Mouse (Mus musculus): ENCODE data around the gene Fgf10. TPM values are rescaled to one million over a fixed set of nuclear protein-coding genes. Genes with fewer than 3 reads are reported as not detected.

Gene Fgf10
- polyA plus RNA-seq, 1 experiment from 2014 or later = 4.3 TPM

DNA sequence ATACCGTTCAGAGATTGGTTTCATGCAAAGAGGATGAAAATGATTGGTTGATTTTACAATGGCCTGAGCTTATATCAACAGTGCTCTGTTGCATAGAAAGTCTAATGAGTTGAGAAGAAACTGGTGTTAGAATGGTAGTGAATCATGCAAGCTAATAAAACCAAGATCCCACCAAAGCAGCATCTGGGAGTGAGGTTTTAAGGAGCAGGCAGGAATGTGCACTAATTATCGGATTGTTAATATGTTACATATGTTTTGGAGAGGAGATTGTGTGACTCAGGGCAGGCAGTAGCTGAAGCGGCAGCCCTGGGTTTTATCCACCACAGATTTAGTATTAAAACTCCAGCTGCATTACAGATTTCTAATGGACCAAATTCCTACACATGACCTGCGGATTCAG is 76.8 kb downstream of the Fgf10 start:
- H3K27me3 ChIP-seq (ENCODE audit: insufficient read depth, low read length) = no peaks in the 10 kb centered on the region
- H3K4me3 ChIP-seq (ENCODE audit: low read length) = no peak overlapping the region
- H3K4me2 ChIP-seq (replicated peaks; ENCODE audit: low read depth, low read length) = no peak overlapping the region
- peak; percentile 31; the same call in 1 of the 2 replicates for ATAC-seq (ENCODE audit: low FRiP score, low TSS enrichment)
- no peaks in the 10 kb centered on the region for H3K36me3 ChIP-seq (ENCODE audit: insufficient read depth, low read length)
- H3K27ac ChIP-seq (ENCODE audit: low read length) = no peak overlapping the region
- WGBS = 55% methylated on average over 4 of the region's 4 CpGs
- no peaks in the 10 kb centered on the region for H3K4me1 ChIP-seq (ENCODE audit: insufficient read depth, low read length)
- H3K9me3 ChIP-seq (ENCODE audit: low read length) = no peaks in the 10 kb centered on the region
- H3K9ac ChIP-seq (replicated peaks; ENCODE audit: low read length) = no peak overlapping the region

DNA sequence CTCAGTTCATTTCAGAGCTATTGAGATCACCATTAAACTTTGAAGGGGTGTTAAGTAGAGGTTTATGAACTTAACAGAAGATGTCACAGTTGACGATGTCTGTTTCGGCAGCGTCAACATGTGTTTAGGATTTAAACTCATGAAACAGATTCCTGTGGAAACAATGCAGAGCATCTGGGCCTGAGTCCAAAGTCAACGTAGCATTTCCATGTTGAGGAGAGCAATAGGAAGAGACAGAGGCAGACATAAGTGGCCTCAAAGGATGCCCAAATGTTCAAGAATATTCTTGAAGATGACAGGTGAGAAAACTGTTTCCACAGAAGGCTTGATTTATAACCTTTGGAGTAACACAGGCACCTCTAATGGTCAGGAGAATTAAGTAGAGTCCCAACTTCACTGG is 84.4 kb downstream of the Fgf10 start:
- H3K9me3 ChIP-seq (ENCODE audit: low read length) = no peaks in the 10 kb centered on the region
- H3K27ac ChIP-seq (ENCODE audit: low read length) = no peak overlapping the region
- WGBS = 62% methylated on average over 4 of the region's 4 CpGs

DNA sequence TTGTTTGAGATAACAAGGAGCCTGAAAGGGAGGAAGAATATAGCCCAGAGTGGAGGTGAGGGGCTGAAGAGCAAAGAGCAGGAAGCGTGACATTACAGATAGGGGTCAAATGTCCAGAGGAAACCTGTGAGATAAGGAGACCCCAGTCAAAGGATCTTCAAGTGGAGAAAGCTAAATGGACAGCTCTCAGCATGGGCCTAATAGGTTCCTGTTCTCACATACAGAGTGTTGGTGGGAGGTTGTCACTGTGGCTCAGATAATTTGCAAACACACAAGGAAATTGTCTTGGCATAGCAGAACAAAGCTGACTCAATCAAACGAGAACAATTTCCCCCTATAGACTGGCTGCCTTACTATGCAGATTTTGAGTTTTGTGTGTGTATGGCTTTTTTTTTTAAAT is 89.4 kb downstream of the Fgf10 start:
- Histone ChIP-seq H3K36me3 (ENCODE audit: insufficient read depth, low read length) (no peaks in the 10 kb centered on the region), H3K9me3 (ENCODE audit: low read length) (no peaks in the 10 kb centered on the region), H3K4me1 (ENCODE audit: insufficient read depth, low read length) (no peaks in the 10 kb centered on the region), H3K27ac (ENCODE audit: low read length) (no peak overlapping the region), H3K27me3 (ENCODE audit: insufficient read depth, low read length) (no peaks in the 10 kb centered on the region), H3K9ac (replicated peaks; ENCODE audit: low read length) (no peak overlapping the region), H3K4me2 (replicated peaks; ENCODE audit: low read depth, low read length) (no peak overlapping the region), H3K4me3 (ENCODE audit: low read length) (no peak overlapping the region)
- WGBS = 25% methylated on average over 2 of the region's 2 CpGs
- ATAC-seq (ENCODE audit: low FRiP score, low TSS enrichment) = no peak

More for the DNA sequence above, 84.4 kb downstream of the Fgf10 start:
- Histone ChIP-seq H3K4me2 (replicated peaks; ENCODE audit: low read depth, low read length) (no peak overlapping the region), H3K4me3 (ENCODE audit: low read length) (no peak overlapping the region), H3K4me1 (ENCODE audit: insufficient read depth, low read length) (no peaks in the 10 kb centered on the region), H3K27me3 (ENCODE audit: insufficient read depth, low read length) (no peaks in the 10 kb centered on the region), H3K9ac (replicated peaks; ENCODE audit: low read length) (no peak overlapping the region), H3K36me3 (ENCODE audit: insufficient read depth, low read length) (no peaks in the 10 kb centered on the region)
- ATAC-seq (ENCODE audit: low FRiP score, low TSS enrichment) = no peak

DNA sequence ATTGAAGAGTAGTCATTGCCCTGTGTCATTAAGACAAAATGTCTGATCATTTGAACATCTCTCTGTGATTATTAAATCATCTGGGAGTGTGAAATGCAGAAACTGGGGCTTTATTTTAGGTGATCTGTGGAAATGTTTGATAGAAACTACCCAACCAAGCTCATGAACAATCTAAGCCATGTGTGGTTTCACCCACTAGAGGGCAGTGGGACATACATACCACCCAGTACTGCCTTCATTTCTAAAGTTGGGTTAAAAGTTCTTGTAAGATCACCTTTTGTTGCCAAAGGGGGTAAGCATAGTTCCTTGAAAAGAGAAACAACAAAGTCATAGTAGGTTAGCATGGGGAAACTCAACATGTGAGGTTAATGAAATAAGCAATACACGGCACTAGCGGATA is 93.4 kb downstream of the Fgf10 start:
- no peaks in the 10 kb centered on the region for H3K36me3 ChIP-seq (ENCODE audit: insufficient read depth, low read length)
- no peak overlapping the region for H3K9ac ChIP-seq (replicated peaks; ENCODE audit: low read length)
- no peaks in the 10 kb centered on the region for H3K27me3 ChIP-seq (ENCODE audit: insufficient read depth, low read length)
- H3K4me3 ChIP-seq (ENCODE audit: low read length) = no peak overlapping the region
- H3K27ac ChIP-seq (ENCODE audit: low read length) = no peak overlapping the region
- no peak for ATAC-seq (ENCODE audit: low FRiP score, low TSS enrichment)
- H3K4me2 ChIP-seq (replicated peaks; ENCODE audit: low read depth, low read length) = no peak overlapping the region
- 100% methylated on average over 2 of the region's 2 CpGs for WGBS
- no peaks in the 10 kb centered on the region for H3K9me3 ChIP-seq (ENCODE audit: low read length)
- no peaks in the 10 kb centered on the region for H3K4me1 ChIP-seq (ENCODE audit: insufficient read depth, low read length)

DNA sequence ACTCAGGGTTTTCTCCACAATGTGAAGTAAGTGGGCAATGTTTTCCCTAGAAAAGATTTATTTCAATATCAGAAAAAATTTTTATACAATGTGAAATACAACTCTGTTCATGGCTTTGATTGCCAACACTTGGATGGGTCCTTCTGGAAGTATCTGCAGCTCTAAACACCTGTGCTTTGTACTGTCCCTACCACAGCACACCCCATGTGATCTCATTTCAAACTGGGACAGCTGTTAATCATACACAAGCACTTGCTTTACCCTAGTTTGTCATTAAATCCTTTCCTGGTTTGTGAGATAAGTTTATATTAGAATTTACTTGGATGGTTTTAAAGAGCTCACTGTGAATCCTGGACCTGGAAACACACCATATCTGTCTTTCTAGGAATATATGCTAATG is 102.6 kb downstream of the Fgf10 start:
- peak; percentile 77; the same call in 1 of the 2 replicates for ATAC-seq (ENCODE audit: low FRiP score, low TSS enrichment)
- H3K4me3 ChIP-seq (ENCODE audit: low read length) = no peak overlapping the region
- H3K4me1 ChIP-seq (ENCODE audit: insufficient read depth, low read length) = no peaks in the 10 kb centered on the region
- H3K36me3 ChIP-seq (ENCODE audit: insufficient read depth, low read length) = no peaks in the 10 kb centered on the region
- no peaks in the 10 kb centered on the region for H3K27me3 ChIP-seq (ENCODE audit: insufficient read depth, low read length)
- no peak overlapping the region for H3K27ac ChIP-seq (ENCODE audit: low read length)
- no peaks in the 10 kb centered on the region for H3K9me3 ChIP-seq (ENCODE audit: low read length)
- H3K4me2 ChIP-seq (replicated peaks; ENCODE audit: low read depth, low read length) = no peak overlapping the region
- H3K9ac ChIP-seq (replicated peaks; ENCODE audit: low read length) = no peak overlapping the region

DNA sequence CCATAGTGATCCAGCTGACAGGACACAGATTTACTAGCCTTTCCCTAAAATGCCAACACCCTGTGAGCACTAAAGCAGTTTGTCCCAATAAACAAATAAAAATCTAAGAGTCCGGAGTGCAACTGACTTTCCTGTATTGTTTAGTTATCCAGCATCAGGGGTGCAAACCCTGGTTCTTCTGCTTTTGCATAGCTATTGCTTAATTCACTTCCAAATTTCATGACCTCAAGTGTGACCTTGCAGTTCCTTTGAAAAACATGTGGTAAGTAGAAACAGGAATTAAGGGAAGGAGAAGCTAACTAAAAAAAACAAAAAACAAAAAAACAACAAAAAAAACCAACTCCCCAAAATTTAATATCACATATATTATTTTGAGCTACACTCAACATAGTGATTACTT is 105.6 kb downstream of the Fgf10 start:
- Histone ChIP-seq H3K4me3 (ENCODE audit: low read length) (no peak overlapping the region), H3K4me2 (replicated peaks; ENCODE audit: low read depth, low read length) (no peak overlapping the region), H3K27ac (ENCODE audit: low read length) (no peak overlapping the region), H3K27me3 (ENCODE audit: insufficient read depth, low read length) (no peaks in the 10 kb centered on the region), H3K36me3 (ENCODE audit: insufficient read depth, low read length) (no peaks in the 10 kb centered on the region), H3K4me1 (ENCODE audit: insufficient read depth, low read length) (no peaks in the 10 kb centered on the region), H3K9ac (replicated peaks; ENCODE audit: low read length) (no peak overlapping the region), H3K9me3 (ENCODE audit: low read length) (no peaks in the 10 kb centered on the region)
- no peak for ATAC-seq (ENCODE audit: low FRiP score, low TSS enrichment)
- WGBS = 51% methylated on average over 1 of the region's 1 CpGs

DNA sequence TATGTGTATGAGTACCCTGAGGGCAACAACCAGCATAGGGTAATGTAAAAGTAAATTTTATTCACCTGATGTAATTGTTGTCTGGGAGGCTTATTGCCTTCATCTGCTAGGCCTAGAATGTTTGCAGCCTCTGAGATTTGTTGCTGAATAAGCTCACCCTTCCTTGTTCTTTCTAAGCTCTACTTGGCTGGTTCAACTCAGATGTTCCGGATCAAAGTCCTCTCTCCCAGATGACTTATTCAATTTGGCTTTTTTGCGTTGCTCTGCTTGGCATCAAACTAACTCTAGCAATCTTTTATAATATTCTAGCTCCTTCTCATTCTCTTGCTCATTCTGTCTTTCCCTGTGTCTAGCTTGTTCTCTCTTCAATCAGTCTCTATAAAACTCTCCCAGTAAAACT is 109.6 kb downstream of the Fgf10 start:
- no peak overlapping the region for H3K9ac ChIP-seq (replicated peaks; ENCODE audit: low read length)
- no peaks in the 10 kb centered on the region for H3K4me1 ChIP-seq (ENCODE audit: insufficient read depth, low read length)
- no peaks in the 10 kb centered on the region for H3K9me3 ChIP-seq (ENCODE audit: low read length)
- no peaks in the 10 kb centered on the region for H3K27me3 ChIP-seq (ENCODE audit: insufficient read depth, low read length)
- WGBS = 91% methylated on average over 2 of the region's 2 CpGs
- no peak overlapping the region for H3K4me2 ChIP-seq (replicated peaks; ENCODE audit: low read depth, low read length)
- H3K27ac ChIP-seq (ENCODE audit: low read length) = no peak overlapping the region
- ATAC-seq (ENCODE audit: low FRiP score, low TSS enrichment) = no peak
- no peaks in the 10 kb centered on the region for H3K36me3 ChIP-seq (ENCODE audit: insufficient read depth, low read length)
- no peak overlapping the region for H3K4me3 ChIP-seq (ENCODE audit: low read length)

DNA sequence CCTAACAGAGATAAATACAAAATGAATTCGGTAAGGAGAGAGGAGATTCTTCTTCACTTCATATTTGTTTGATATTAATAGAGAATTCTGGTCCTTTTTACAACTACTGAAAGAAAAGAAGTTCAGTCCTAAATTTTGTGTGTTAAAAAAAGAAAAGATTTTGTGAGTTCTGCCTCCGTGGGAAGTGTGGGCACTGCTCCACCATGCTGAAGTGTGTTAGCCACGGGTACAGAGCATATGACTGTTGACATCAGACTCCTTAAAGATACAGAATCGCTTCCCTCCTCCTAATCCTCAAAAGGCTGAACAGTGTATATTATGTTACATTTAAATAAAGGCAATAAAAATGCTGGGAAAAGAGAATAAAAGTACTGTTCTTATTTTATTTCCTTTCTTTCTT is 122.2 kb downstream of the Fgf10 start:
- H3K9me3 ChIP-seq (ENCODE audit: low read length) = no peaks in the 10 kb centered on the region

DNA sequence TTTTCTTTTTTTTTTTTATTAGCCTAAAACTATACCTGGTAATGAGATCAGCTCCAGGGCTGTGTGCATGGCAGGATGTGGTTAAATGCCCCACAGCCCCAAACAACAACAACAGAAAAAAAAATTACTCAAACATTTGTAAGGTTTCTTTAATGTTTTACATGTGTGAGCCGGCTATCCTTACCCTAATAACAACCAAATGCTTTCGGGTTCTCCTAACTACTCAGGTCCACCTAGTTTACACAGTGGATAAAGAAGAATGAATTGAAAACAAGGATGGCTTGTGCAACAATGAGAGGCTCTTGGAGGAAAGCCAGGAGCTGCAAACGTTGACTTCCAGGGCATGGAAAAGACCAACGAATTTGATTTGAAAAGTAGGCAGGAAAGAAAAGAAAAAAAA is 122.6 kb downstream of the Fgf10 start:
- ATAC-seq (ENCODE audit: low FRiP score, low TSS enrichment) = no peak
- Histone ChIP-seq H3K36me3 (ENCODE audit: insufficient read depth, low read length) (no peaks in the 10 kb centered on the region), H3K9me3 (ENCODE audit: low read length) (no peaks in the 10 kb centered on the region), H3K4me2 (replicated peaks; ENCODE audit: low read depth, low read length) (no peak overlapping the region), H3K27ac (ENCODE audit: low read length) (no peak overlapping the region), H3K27me3 (ENCODE audit: insufficient read depth, low read length) (no peaks in the 10 kb centered on the region), H3K9ac (replicated peaks; ENCODE audit: low read length) (no peak overlapping the region), H3K4me1 (ENCODE audit: insufficient read depth, low read length) (no peaks in the 10 kb centered on the region), H3K4me3 (ENCODE audit: low read length) (no peak overlapping the region)
- WGBS = 52% methylated on average over 4 of the region's 4 CpGs

More for the DNA sequence above, 122.2 kb downstream of the Fgf10 start:
- ATAC-seq (ENCODE audit: low FRiP score, low TSS enrichment) = no peak
- WGBS = 62% methylated on average over 4 of the region's 4 CpGs
- Histone ChIP-seq H3K36me3 (ENCODE audit: insufficient read depth, low read length) (no peaks in the 10 kb centered on the region), H3K4me3 (ENCODE audit: low read length) (no peak overlapping the region), H3K4me1 (ENCODE audit: insufficient read depth, low read length) (no peaks in the 10 kb centered on the region), H3K27ac (ENCODE audit: low read length) (no peak overlapping the region), H3K27me3 (ENCODE audit: insufficient read depth, low read length) (no peaks in the 10 kb centered on the region), H3K9ac (replicated peaks; ENCODE audit: low read length) (no peak overlapping the region), H3K4me2 (replicated peaks; ENCODE audit: low read depth, low read length) (no peak overlapping the region)

DNA sequence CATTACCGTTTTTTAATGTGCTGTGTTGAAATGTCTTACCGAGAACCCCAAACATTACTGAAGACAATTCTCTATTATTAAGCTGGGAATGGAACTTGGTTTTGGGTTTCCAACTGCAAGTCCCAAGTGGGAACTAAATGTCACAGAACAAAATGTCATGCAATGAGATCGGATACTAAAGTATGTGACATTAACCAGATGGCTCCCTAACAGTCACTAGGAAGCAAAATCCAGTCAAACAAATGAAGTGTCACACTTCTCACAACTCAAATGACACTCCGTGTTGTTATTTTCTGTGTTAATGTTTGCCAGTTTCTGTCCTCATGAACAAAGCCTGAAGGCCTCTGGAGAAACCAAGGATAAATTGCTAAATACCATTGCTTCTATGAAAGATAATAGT is 130.6 kb downstream of the Fgf10 start:
- no peaks in the 10 kb centered on the region for H3K36me3 ChIP-seq (ENCODE audit: insufficient read depth, low read length)
- 65% methylated on average over 4 of the region's 4 CpGs for WGBS
- ATAC-seq (ENCODE audit: low FRiP score, low TSS enrichment) = no peak
- no peaks in the 10 kb centered on the region for H3K27me3 ChIP-seq (ENCODE audit: insufficient read depth, low read length)
- H3K9me3 ChIP-seq (ENCODE audit: low read length) = no peaks in the 10 kb centered on the region
- no peak overlapping the region for H3K4me2 ChIP-seq (replicated peaks; ENCODE audit: low read depth, low read length)
- no peak overlapping the region for H3K9ac ChIP-seq (replicated peaks; ENCODE audit: low read length)
- H3K27ac ChIP-seq (ENCODE audit: low read length) = no peak overlapping the region
- no peak overlapping the region for H3K4me3 ChIP-seq (ENCODE audit: low read length)
- H3K4me1 ChIP-seq (ENCODE audit: insufficient read depth, low read length) = no peaks in the 10 kb centered on the region

DNA sequence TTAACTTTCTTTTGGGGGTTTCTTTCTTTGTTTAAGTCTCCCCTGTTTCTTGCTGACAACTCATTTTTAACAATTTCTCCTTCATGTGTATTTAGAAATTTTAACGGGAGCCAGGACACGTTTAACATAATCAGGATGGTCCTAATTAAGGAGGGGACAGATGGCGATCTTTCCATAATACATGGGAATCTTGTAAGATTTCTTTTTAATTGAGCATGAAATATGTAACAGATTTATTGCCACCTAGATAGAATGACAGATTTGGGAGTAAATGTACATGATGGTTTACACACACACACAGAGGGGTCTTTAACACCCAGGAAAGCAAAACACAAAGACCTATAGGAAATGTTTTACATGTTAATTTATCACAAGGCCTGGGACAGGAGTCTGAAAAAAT is 137.1 kb downstream of the Fgf10 start:
- no peaks in the 10 kb centered on the region for H3K36me3 ChIP-seq (ENCODE audit: insufficient read depth, low read length)
- WGBS = 75% methylated on average over 3 of the region's 3 CpGs
- ATAC-seq (ENCODE audit: low FRiP score, low TSS enrichment) = no peak
- H3K27me3 ChIP-seq (ENCODE audit: insufficient read depth, low read length) = no peaks in the 10 kb centered on the region
- H3K4me2 ChIP-seq (replicated peaks; ENCODE audit: low read depth, low read length) = no peak overlapping the region
- no peaks in the 10 kb centered on the region for H3K4me1 ChIP-seq (ENCODE audit: insufficient read depth, low read length)
- no peak overlapping the region for H3K9ac ChIP-seq (replicated peaks; ENCODE audit: low read length)
- H3K9me3 ChIP-seq (ENCODE audit: low read length) = no peaks in the 10 kb centered on the region
- H3K4me3 ChIP-seq (ENCODE audit: low read length) = no peak overlapping the region
- H3K27ac ChIP-seq (ENCODE audit: low read length) = no peak overlapping the region
